16 mouse cellular contexts compared by ENCODE assay signal in the genomic region with DNA sequence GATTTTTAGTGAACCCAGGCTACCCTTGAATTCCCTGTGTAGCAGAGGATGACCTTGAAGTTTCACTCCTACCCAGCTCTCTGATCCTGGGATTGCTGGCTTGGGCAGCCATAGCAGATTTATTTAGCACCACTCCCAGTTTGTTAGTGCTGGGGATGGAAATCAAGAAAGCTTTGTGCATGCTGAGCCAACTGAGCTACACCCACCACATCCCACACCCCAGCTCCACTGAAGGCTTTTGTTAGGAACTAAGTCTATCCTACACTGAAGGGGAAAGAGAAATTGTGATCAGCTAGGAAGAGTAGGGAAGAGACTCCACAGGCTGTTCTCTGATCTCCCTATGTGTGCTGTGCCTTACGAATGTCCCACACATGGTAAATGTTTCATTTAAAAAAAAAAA.
"Had no signal": no experiment of that assay in that cellular context is flagged by ENCODE, and none has a peak within 500 bp of the region (broad histone marks: within the 10 kb centered on the region; RNA-seq: fewer than 3 reads in every experiment).

No protein-coding gene starts in this region.

- H3K4me3 ChIP-seq: limb, embryonic 13.5 days; midbrain, embryonic 10.5 days; myocyte; neural tube, embryonic 15.5 days had no signal

- ATAC-seq: lung, postnatal 0 days had no signal

- H3K4me1 ChIP-seq: limb, embryonic 13.5 days; midbrain, embryonic 10.5 days; neural tube, embryonic 15.5 days had no signal

- H3K9me3 ChIP-seq: limb, embryonic 13.5 days; midbrain, embryonic 10.5 days; neural tube, embryonic 15.5 days had no signal

- H3K27ac ChIP-seq: limb, embryonic 13.5 days; liver, embryonic 14.5 days; midbrain, embryonic 10.5 days; neural tube, embryonic 15.5 days; stomach, postnatal 0 days had no signal

- H3K9ac ChIP-seq: limb, embryonic 13.5 days; liver, embryonic 14.5 days; neural tube, embryonic 15.5 days had no signal

- DNase-seq: kidney, adult 18-20 months; kidney, postnatal 10 days; left cerebral cortex, postnatal 4 days; lung, adult 18-20 months; lung, postnatal 4 days; midbrain, embryonic 14.5 days; right cerebral cortex, postnatal 14 days; thymus, adult 18-20 months; thymus, postnatal 14 days had no signal
